ENCODE assay signal across 12 mouse cellular contexts in the genomic region with DNA sequence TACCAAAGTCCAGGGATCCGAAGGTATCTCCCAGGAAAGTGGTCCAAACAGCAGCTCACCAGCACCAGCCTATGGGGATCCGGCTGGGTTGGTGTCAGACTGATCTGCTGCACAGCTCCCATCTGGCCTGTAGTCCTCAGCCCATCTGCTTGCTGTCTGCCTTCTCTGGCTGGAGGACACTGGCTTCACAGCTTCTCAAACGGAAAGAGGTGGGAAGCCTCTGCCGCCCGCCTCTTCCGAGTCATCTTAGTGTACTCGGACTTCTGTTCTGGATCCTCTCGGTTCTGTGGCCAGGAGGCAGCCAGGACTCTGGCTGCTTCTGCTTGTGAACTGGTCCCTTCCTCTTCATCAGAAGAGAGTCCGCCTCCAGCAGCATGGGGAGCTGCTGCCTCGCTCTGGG. TPM values are rescaled to one million over a fixed set of nuclear protein-coding genes. Genes with fewer than 3 reads are reported as not detected.
DNase-seq lines count a peak whose midpoint lies in the region; ATAC-seq and TF ChIP-seq lines count a peak whose summit lies in the region.
"Had no signal": no experiment of that assay in that cellular context is flagged by ENCODE, and none has a peak within 500 bp of the region (broad histone marks: within the 10 kb centered on the region; RNA-seq: fewer than 3 reads in every experiment).

No protein-coding gene starts in this region.

- peak; percentile 55 for TF ChIP-seq POLR2A in heart, adult 2 months (IDR thresholded peaks at IDR 0.05; ENCODE audit: insufficient read depth, low read depth, low read length)

- H3K79me3 ChIP-seq in C2C12 (ENCODE audit: low read depth): no peaks in the 10 kb centered on the region

- no peaks in the 10 kb centered on the region for H3K79me2 ChIP-seq in heart, adult 2 months (replicated peaks; ENCODE audit: control insufficient read depth, insufficient read depth, low read length)
- no peaks in the 10 kb centered on the region for H3K79me2 ChIP-seq in C2C12 (ENCODE audit: control insufficient read depth, insufficient read depth)

- no peaks in the 10 kb centered on the region; the same call in 1 of the 2 replicates for H3K36me3 ChIP-seq in heart, adult 2 months (ENCODE audit: control insufficient read depth, insufficient read depth, low read length)
- H3K36me3 ChIP-seq in heart, embryonic 12.5 days: peaks cover 78% of the 10 kb centered on the region
- H3K36me3 ChIP-seq in C2C12 (ENCODE audit: control insufficient read depth, insufficient read depth): peaks cover 39% of the 10 kb centered on the region

- H3K4me2 ChIP-seq in heart, embryonic 12.5 days: no peak overlapping the region
- H3K4me2 ChIP-seq: hindbrain, embryonic 12.5 days had no signal

- DNase-seq in heart, adult 2 months: peak; percentile 52 to 58
- peak; percentile 63 to 80 for DNase-seq in left cerebral cortex, adult 18-20 months (ENCODE audit: low spot score in 2 of 2)
- no peak for DNase-seq in retina, embryonic 14.5 days (ENCODE audit: low spot score)
- no peak for DNase-seq in kidney, postnatal 4 days
- DNase-seq: lung, adult 18-20 months; thymus, postnatal 14 days had no signal

- intact Hi-C loops in heart, adult 2 months (cut with DNase I): no loop called here

- H3K27ac ChIP-seq in heart, adult 2 months: peak overlapping the region; percentile 80
- no peak overlapping the region for H3K27ac ChIP-seq in heart, embryonic 12.5 days (ENCODE audit: poor library complexity, severe bottlenecking)
- H3K27ac ChIP-seq in brown adipose tissue, adult 24 weeks (replicated peaks; ENCODE audit: low read depth, low read length): 0 out of 2 replicates have a peak overlapping the region, but pooled peaks have one; percentile 8
- H3K27ac ChIP-seq: hindbrain, embryonic 12.5 days had no signal

- H3K9ac ChIP-seq in heart, adult 2 months (ENCODE audit: low read depth, low read length): no peak overlapping the region
- H3K9ac ChIP-seq in heart, embryonic 12.5 days: no peak overlapping the region
- H3K9ac ChIP-seq: hindbrain, embryonic 12.5 days had no signal

- no peak overlapping the region for H3K4me3 ChIP-seq in heart, adult 2 months
- H3K4me3 ChIP-seq in heart, embryonic 12.5 days: no peak overlapping the region
- no peak overlapping the region for H3K4me3 ChIP-seq in C2C12 (ENCODE audit: insufficient read depth, poor library complexity, severe bottlenecking)
- H3K4me3 ChIP-seq in brown adipose tissue, adult 24 weeks (ENCODE audit: insufficient read depth, low read depth, low read length): no peak overlapping the region
- H3K4me3 ChIP-seq: erythroblast, embryonic 14.5 days; hindbrain, embryonic 12.5 days had no signal

- WGBS in heart, adult 2 months: 76% methylated on average over 10 of the region's 10 CpGs
- WGBS in heart, embryonic 12.5 days: 75% methylated on average over 10 of the region's 10 CpGs

- no peak for TF ChIP-seq CTCF in heart, adult 2 months (IDR thresholded peaks at IDR 0.05)
- TF ChIP-seq CTCF in C2C12 (IDR thresholded peaks at IDR 0.05; ENCODE audit: control insufficient read depth, insufficient read depth, insufficient read length): no peak

- peaks cover 4% of the 10 kb centered on the region for H3K4me1 ChIP-seq in heart, adult 2 months (ENCODE audit: control insufficient read depth, insufficient read depth, low read length)
- peaks cover 13% of the 10 kb centered on the region for H3K4me1 ChIP-seq in heart, embryonic 12.5 days (replicated peaks)
- H3K4me1 ChIP-seq in brown adipose tissue, adult 24 weeks (ENCODE audit: control insufficient read depth, insufficient read depth, insufficient read length, low read length): 0 out of 2 replicates have a peak, but pooled peaks cover 2% of the 10 kb centered on the region
- H3K4me1 ChIP-seq: hindbrain, embryonic 12.5 days had no signal

- H3K27me3 ChIP-seq in heart, adult 2 months (ENCODE audit: control insufficient read depth, insufficient read depth, low read length): no peaks in the 10 kb centered on the region
- no peaks in the 10 kb centered on the region for H3K27me3 ChIP-seq in heart, embryonic 12.5 days (replicated peaks)
- no peaks in the 10 kb centered on the region for H3K27me3 ChIP-seq in C2C12 (ENCODE audit: control insufficient read depth, insufficient read depth, insufficient read length)
- H3K27me3 ChIP-seq: hindbrain, embryonic 12.5 days had no signal

- no peak for ATAC-seq in heart, embryonic 12.5 days (ENCODE audit: insufficient number of reproducible peaks, low FRiP score)
- no peak for ATAC-seq in CD4-positive, CD25-positive, alpha-beta regulatory T cell, adult 4 months

- H3ac ChIP-seq in C2C12 (ENCODE audit: control insufficient read depth, insufficient read length, low read depth): peak overlapping the region; percentile 30

- TF ChIP-seq EP300 in heart, adult 2 months (IDR thresholded peaks at IDR 0.05; ENCODE audit: insufficient read depth, low read depth, low read length): no peak

- H3K9me3 ChIP-seq in heart, embryonic 12.5 days (replicated peaks): no peaks in the 10 kb centered on the region
- H3K9me3 ChIP-seq: hindbrain, embryonic 12.5 days had no signal

TF ChIP-seq in C2C12, 6 proteins besides CTCF, POLR2A, EP300 and RAD21:
- TF ChIP-seq MAX (IDR thresholded peaks at IDR 0.05) (no peak), MYOG (IDR thresholded peaks at IDR 0.05; ENCODE audit: control insufficient read depth, extremely low read depth, insufficient read length) (no peak), MYOD1 (IDR thresholded peaks at IDR 0.05; ENCODE audit: control insufficient read depth, insufficient read length, low read depth) (no peak), USF1 (IDR thresholded peaks at IDR 0.05; ENCODE audit: low read depth) (no peak), FOSL1 (IDR thresholded peaks at IDR 0.05; ENCODE audit: insufficient read depth, low read length, poor library complexity, severe bottlenecking) (no peak), CEBPB (IDR thresholded peaks at IDR 0.05; ENCODE audit: low read depth) (no peak)

RNA-seq across cellular contexts. Expression of gene Tmem43, which starts 16.4 kb away (rescaled TPM):
- total RNA-seq in heart, adult 2 months (2021): 10 to 100 TPM; 23.1 to 24.4 TPM
- polyA plus RNA-seq in heart, adult 2 months (2012; rRNA removed): 29.8 and 34.0 TPM in 2 replicates
- polyA plus RNA-seq in heart, embryonic 12.5 days (2016; fragmentation: Nextera tagmentation; extraction: Ambion mirVana): 33.0 and 35.4 TPM in 2 replicates
- 68.1 TPM for polyA plus RNA-seq in C2C12 (2012; fragmentation: generic; extraction: Trizol)
- 33.9 and 34.2 TPM in 2 replicates for polyA plus RNA-seq in brown adipose tissue, adult 24 weeks (2012; ENCODE audit: insufficient read depth, insufficient read length, missing spikeins)
- 10 to 100 TPM; 29.4 to 30.8 TPM for total RNA-seq in left cerebral cortex, adult 18-20 months (2021)
- polyA plus RNA-seq in CD4-positive, CD25-positive, alpha-beta regulatory T cell, adult 4 months (2017; shearing (Covaris generic)): 10 to 100 TPM; 62.2 to 99.3 TPM

RNA-seq across cellular contexts. Expression of gene Chchd4, which starts 16.5 kb away (rescaled TPM):
- 10 to 100 TPM; 15.3 to 17.0 TPM for total RNA-seq in heart, adult 2 months (2021)
- 8.7 and 12.8 TPM in 2 replicates for polyA plus RNA-seq in heart, adult 2 months (2012; rRNA removed)
- polyA plus RNA-seq in heart, embryonic 12.5 days (2016; fragmentation: Nextera tagmentation; extraction: Ambion mirVana): 29.4 and 29.6 TPM in 2 replicates
- 20.3 TPM for polyA plus RNA-seq in C2C12 (2012; fragmentation: generic; extraction: Trizol)
- polyA plus RNA-seq in brown adipose tissue, adult 24 weeks (2012; ENCODE audit: insufficient read depth, insufficient read length, missing spikeins): 15.7 and 19.6 TPM in 2 replicates
- 10 to 100 TPM; 21.3 to 22.2 TPM for total RNA-seq in left cerebral cortex, adult 18-20 months (2021)
- polyA plus RNA-seq in CD4-positive, CD25-positive, alpha-beta regulatory T cell, adult 4 months (2017; shearing (Covaris generic)): 10 to 100 TPM; 10.5 to 11.4 TPM

RNA-seq across cellular contexts. Expression of gene Xpc, which starts 25.8 kb away (rescaled TPM):
- 10 to 100 TPM in 1 of 2 experiments, 1 to 10 TPM in 1; 9.3 to 10.7 TPM for total RNA-seq in heart, adult 2 months (2021)
- polyA plus RNA-seq in heart, adult 2 months (2012; rRNA removed): 5.6 and 7.7 TPM in 2 replicates
- 13.4 and 14.4 TPM in 2 replicates for polyA plus RNA-seq in heart, embryonic 12.5 days (2016; fragmentation: Nextera tagmentation; extraction: Ambion mirVana)
- polyA plus RNA-seq in C2C12 (2012; fragmentation: generic; extraction: Trizol): 4.5 TPM
- polyA plus RNA-seq in brown adipose tissue, adult 24 weeks (2012; ENCODE audit: insufficient read depth, insufficient read length, missing spikeins): 8.6 and 15.5 TPM in 2 replicates
- 10 to 100 TPM; 11.5 to 14.9 TPM for total RNA-seq in left cerebral cortex, adult 18-20 months (2021)
- 10 to 100 TPM; 13.4 to 18.2 TPM for polyA plus RNA-seq in CD4-positive, CD25-positive, alpha-beta regulatory T cell, adult 4 months (2017; shearing (Covaris generic))

RNA-seq across cellular contexts. Expression of gene Lsm3, which starts 25.9 kb away (rescaled TPM):
- 10 to 100 TPM; 55.8 to 59.7 TPM for total RNA-seq in heart, adult 2 months (2021)
- polyA plus RNA-seq in heart, adult 2 months (2012; rRNA removed): 31.0 and 50.3 TPM in 2 replicates
- polyA plus RNA-seq in heart, embryonic 12.5 days (2016; fragmentation: Nextera tagmentation; extraction: Ambion mirVana): 178 and 181 TPM in 2 replicates
- 207 TPM for polyA plus RNA-seq in C2C12 (2012; fragmentation: generic; extraction: Trizol)
- 50.9 and 64.4 TPM in 2 replicates for polyA plus RNA-seq in brown adipose tissue, adult 24 weeks (2012; ENCODE audit: insufficient read depth, insufficient read length, missing spikeins)
- total RNA-seq in left cerebral cortex, adult 18-20 months (2021): 10 to 100 TPM; 34.9 to 40.0 TPM
- 100 to 1,000 TPM; 129 to 140 TPM for polyA plus RNA-seq in CD4-positive, CD25-positive, alpha-beta regulatory T cell, adult 4 months (2017; shearing (Covaris generic))

Comparison
In these comparisons a context has a peak if more than half of its experiments do, and no peak if none do; other contexts are left out.
1. DNase-seq: peak in heart, adult 2 months (2 of 2) and left cerebral cortex, adult 18-20 months (2 of 2); none in retina, embryonic 14.5 days (single experiment) and kidney, postnatal 4 days (0 of 2).